Mouse (Mus musculus) right cerebral cortex, postnatal 14 days (tissue): ENCODE measurements around the gene Zfp248.
A peak's percentile ranks its signal among the peaks of the same experiment; 100 is the strongest.

Source experiments
- DNase-seq: peaks from one replicate; pipeline ENCODE4 v3.0.0; 2022

Gene Zfp248

GRCm38 (mm10) chr6:118455042-118455631, at the start of gene Zfp248:
Gene Zfp248 (minus strand): TSS chr6:118455528.
- peak; percentile 95 for DNase-seq

- no peak for DNase-seq
These were observed 43.7 kb upstream of the Zfp248 start for GRCm38 (mm10) chr6:118499010-118499409.

- DNase-seq = no peak
These were observed 26.8 kb upstream of the Zfp248 start for GRCm38 (mm10) chr6:118482125-118482524.

- peak; percentile 77 for DNase-seq
These were observed 23.8 kb upstream of the Zfp248 start, which contains the start of gene Zfp9 for GRCm38 (mm10) chr6:118478957-118479708. Gene Zfp9 (minus strand): TSS chr6:118479320.

- DNase-seq = no peak
These were observed 22.8 kb upstream of the Zfp248 start for GRCm38 (mm10) chr6:118477875-118478785.

- no peak for DNase-seq
These were observed 6.9 kb upstream of the Zfp248 start for GRCm38 (mm10) chr6:118462069-118462705.

DNA sequence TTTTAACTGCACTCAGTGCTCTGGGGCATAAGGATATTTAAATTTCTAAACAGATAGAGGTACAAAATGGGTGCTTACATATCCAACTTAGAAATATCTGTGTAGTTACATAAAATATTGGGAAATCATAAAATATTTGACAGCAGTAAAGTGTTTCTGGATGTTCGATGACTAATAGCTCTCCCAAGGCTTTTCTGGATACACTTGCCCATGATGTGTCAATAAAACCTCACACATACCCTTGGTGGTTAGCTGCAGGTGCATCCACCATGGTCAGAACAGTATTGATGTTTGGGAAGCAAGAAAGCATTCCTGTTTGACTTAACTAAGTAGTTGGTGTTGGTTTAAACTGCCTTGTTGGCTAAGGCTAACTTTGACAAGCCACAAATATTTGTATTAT, 2.4 kb upstream of the Zfp248 start:
- DNase-seq = no peak

DNA sequence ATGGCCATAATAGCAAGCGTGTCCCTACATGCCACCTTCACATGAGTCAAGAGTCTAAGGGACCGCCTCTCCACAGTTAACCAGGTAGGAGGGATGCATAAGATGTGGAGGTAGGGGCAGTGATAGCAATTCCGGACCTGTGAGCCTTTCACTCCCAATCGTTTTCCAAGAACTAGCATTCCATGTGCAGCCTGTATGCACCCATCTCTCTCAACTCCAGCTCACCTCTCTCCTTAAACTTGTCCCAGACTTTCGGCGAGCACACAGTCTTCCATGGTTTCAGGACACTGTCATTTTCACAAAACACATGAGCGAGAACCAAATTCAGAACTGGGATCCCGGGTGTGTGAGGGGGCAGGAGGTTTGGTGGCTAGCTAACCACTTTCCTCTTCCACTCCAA, 876 bp downstream of the Zfp248 start:
- DNase-seq = no peak

GRCm38 (mm10) chr6:118431502-118431901, 23.8 kb downstream of the Zfp248 start:
- DNase-seq = no peak

DNA sequence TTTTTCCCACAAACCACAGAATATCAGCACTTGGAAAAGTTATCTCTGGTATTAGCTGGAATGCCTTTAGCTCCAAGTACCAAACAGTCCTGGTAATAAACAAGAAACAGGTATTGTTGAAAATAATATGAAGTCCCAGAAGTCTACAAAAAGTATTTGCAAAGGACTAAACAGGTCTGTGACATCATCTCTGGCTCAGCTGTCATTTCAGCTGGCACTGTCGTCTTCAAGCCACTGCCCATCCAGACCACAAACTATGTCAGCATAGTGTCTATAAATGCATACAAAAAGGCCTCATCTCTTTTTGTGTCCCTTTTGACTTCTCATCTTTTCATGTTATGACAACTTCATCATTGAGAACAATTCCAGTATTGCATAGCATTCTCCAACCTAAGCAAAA, 28.7 kb downstream of the Zfp248 start:
- no peak for DNase-seq

- DNase-seq = peak; percentile 94
These were observed 36.0 kb downstream of the Zfp248 start, which contains the start of gene Bms1 for GRCm38 (mm10) chr6:118419050-118419920. Gene Bms1 (minus strand): TSS chr6:118419474.

GRCm38 (mm10) chr6:118410428-118410827, 44.9 kb downstream of the Zfp248 start:
- no peak for DNase-seq

- no peak for DNase-seq
These were observed 46.8 kb downstream of the Zfp248 start for GRCm38 (mm10) chr6:118408510-118408909.

GRCm38 (mm10) chr6:118406421-118406820, 48.9 kb downstream of the Zfp248 start:
- no peak for DNase-seq

DNA sequence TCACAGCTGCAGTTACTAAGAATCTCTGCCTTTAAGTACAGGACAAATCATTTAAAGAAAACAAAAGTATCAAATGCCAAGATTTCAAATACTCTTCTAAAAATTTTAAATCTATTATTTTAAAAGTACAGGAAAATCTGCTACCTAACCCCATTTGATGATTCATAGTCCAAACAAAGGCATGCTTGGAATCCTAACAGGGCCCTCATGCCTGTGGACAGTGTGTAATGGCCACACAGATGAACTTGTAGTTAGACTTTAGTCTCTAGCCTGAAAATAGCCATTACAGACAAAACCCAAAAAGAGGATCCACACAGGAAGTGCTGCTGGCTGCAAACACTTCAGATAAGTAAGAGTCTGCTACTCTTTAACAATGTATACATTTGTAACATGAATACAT, 64.6 kb downstream of the Zfp248 start:
- no peak for DNase-seq

DNA sequence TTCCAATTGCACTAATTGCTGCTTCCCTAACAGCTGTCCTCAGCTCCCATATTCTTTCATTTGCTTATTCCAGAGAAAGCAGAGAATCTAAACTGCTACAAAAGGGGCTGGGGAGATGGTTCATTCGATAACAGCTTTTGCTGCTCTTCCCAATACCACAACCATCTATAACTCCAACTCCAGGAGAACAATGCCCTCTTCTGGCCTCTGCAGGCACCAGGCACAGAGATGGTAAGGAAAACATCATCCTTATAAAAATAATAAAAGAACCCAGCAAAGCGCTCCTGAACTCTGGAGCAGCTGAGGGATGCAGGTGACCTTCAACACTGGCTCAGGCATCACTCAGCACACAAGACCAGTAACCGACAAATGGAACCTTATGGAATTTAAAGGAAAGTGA, 69.4 kb downstream of the Zfp248 start:
- no peak for DNase-seq

DNA sequence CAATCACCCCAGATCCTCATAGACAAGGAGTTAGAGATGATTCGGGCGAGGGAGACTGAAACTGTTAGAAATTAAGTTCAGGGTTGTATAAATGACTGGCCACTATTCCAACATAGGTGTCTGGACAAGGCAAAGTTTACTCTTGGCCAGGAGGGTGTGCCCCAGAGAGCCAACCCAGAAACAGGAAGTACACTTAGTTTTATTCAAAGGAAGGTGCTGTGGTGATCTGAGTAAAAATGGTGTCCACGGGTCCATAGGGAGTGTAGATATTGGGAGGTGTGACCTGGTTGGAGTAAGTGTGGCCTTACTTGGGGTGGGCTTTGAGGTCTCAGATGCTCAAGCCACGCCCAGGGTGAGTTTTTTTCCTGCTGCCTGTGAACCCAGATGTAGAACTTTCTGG, 74.1 kb downstream of the Zfp248 start:
- DNase-seq = no peak

DNA sequence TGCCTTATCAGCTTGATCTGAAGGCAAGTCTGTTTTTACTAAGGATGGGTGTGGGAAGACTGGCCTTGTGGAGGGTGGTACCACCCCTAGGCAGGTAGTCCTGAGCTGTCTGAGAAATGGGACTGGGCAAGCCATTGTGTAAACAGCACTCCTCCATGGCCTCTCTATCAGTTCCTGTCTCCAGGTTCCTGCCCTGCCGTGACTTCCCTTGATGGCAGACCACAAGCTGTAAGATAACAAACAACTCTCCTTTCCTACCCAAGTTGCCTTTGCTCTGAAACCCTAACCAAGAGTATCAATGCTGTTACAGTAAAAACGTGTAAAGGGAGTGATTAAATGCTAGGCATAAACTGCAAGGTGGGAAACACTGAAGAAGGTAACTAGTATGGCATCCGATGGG, 74.7 kb downstream of the Zfp248 start:
- DNase-seq = no peak

DNA sequence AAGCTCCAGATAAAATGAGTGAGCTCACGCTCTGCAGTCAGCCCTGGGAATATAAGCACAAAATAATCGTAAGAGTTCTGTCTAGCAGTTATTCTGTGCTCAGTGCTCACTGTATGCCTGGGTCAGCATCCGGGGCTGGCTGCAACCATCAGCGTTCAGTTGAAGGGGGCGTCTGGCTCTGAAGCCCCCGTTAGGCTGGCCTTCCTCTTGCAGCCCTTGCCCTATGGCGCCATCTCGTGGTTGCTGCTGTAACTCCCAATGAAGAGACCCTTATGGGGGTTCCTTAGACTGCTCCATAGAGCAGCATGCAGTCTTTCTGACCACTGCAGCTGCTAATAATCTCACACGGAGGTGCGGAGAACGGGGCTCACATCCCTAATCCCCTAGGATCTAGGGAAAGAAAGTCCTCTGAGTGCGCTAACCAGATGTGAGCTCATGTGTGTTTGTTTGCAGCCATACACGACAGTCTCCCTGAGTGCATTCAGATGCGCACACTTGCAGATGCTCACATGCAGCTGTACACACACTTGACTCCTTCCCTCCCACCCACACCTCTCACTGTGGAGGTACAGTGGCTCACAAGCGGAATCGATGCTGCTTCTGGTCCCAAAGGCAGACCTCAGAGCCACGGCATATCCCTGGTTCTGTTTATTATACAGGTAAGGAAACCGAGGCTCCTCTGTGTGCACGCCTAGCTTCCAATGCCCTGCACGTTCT, 75.7 kb downstream of the Zfp248 start:
- peak; percentile 90 for DNase-seq

- no peak for DNase-seq
These were observed 77.7 kb downstream of the Zfp248 start for GRCm38 (mm10) chr6:118377611-118378010.
